Mouse (Mus musculus) hindlimb bud, embryonic 11.5 days (tissue): Measurements from ENCODE around the gene Unc45b.

ENCODE experiments used
- DNase-seq: peaks from one replicate; pipeline ENCODE4 v3.0.0-alpha.2; 2012; ENCODE audit warnings: low read depth, low spot score; ENCODE audit errors: extremely low spot score

Gene Unc45b

GRCm38 (mm10) chr11:82910250-82910649 is at the start of gene Unc45b:
Gene Unc45b, plus strand, starts transcription at chr11:82910550.
- no peak for DNase-seq

GRCm38 (mm10) chr11:82860759-82861158 is 49.6 kb upstream of the Unc45b start:
- no peak for DNase-seq

GRCm38 (mm10) chr11:82861558-82861957 is 48.8 kb upstream of the Unc45b start:
- DNase-seq = no peak

- no peak for DNase-seq
Observed at GRCm38 (mm10) chr11:82862638-82863037, 47.7 kb upstream of the Unc45b start.

- DNase-seq = no peak
Observed at GRCm38 (mm10) chr11:82863059-82863458, 47.3 kb upstream of the Unc45b start.

- DNase-seq = no peak
Observed at GRCm38 (mm10) chr11:82863488-82863931, 46.8 kb upstream of the Unc45b start.

GRCm38 (mm10) chr11:82865957-82866356 is 44.4 kb upstream of the Unc45b start:
- no peak for DNase-seq

GRCm38 (mm10) chr11:82866850-82867564 is 43.3 kb upstream of the Unc45b start:
- no peak for DNase-seq

GRCm38 (mm10) chr11:82867956-82868355 is 42.4 kb upstream of the Unc45b start:
- no peak for DNase-seq

- no peak for DNase-seq
Observed at GRCm38 (mm10) chr11:82869506-82870172, 40.7 kb upstream of the Unc45b start.

- DNase-seq = no peak
Observed at GRCm38 (mm10) chr11:82870173-82871030, 39.9 kb upstream of the Unc45b start.

- DNase-seq = peak; percentile 63
Observed at GRCm38 (mm10) chr11:82871031-82871446, 39.3 kb upstream of the Unc45b start, which contains the start of gene Rffl. Gene Rffl, minus strand, starts transcription at chr11:82871210.

GRCm38 (mm10) chr11:82874924-82875323 is 35.4 kb upstream of the Unc45b start:
- no peak for DNase-seq

GRCm38 (mm10) chr11:82875631-82876030 is 34.7 kb upstream of the Unc45b start:
- DNase-seq = no peak

GRCm38 (mm10) chr11:82877726-82878344 is 32.5 kb upstream of the Unc45b start:
- DNase-seq = no peak

- no peak for DNase-seq
Observed at GRCm38 (mm10) chr11:82883180-82883579, 27.2 kb upstream of the Unc45b start.

GRCm38 (mm10) chr11:82886559-82886958 is 23.8 kb upstream of the Unc45b start:
- no peak for DNase-seq

- no peak for DNase-seq
Observed at GRCm38 (mm10) chr11:82888491-82888946, 21.8 kb upstream of the Unc45b start.

GRCm38 (mm10) chr11:82889524-82890341 is 20.6 kb upstream of the Unc45b start:
- no peak for DNase-seq

- peak; percentile 62 for DNase-seq
Observed at GRCm38 (mm10) chr11:82890342-82890762, 20.0 kb upstream of the Unc45b start, which contains the start of gene Rad51d. Gene Rad51d, minus strand, starts transcription at chr11:82890614.
